Mouse (Mus musculus): ENCODE measurements around the gene Ctnna3.

- TF ChIP-seq CTCF (IDR thresholded peaks at IDR 0.05; ENCODE audit: low read depth, low read length) (no peak), TAL1 (conservative IDR thresholded peaks at IDR 0.05; ENCODE audit: low read depth, low read length) (no peak), GATA1 (IDR thresholded peaks at IDR 0.05; ENCODE audit: borderline replicate concordance, low read length) (no peak), POLR2AphosphoS5 (IDR thresholded peaks at IDR 0.05; ENCODE audit: insufficient replicate concordance, low read depth, low read length) (no peak), GATA2 (IDR thresholded peaks at IDR 0.05; ENCODE audit: borderline replicate concordance, low read depth, low read length) (no peak)
Observed at GRCm38 (mm10) chr10:64030901-64031300, 601.0 kb downstream of the Ctnna3 start.

All from G1E (cell line).